Comparison of ENCODE assay signal across 9 mouse cellular contexts in genomic region chr19:23507256-23507851, GRCm38 (mm10). TPM values are rescaled to one million over a fixed set of nuclear protein-coding genes. Genes with fewer than 3 reads are reported as not detected.
DNase-seq lines count a peak whose midpoint lies in the region; ATAC-seq lines count a peak whose summit lies in the region.
"Had no signal": no experiment of that assay in that cellular context is flagged by ENCODE, and none has a peak within 500 bp of the region (broad histone marks: within the 10 kb centered on the region; RNA-seq: fewer than 3 reads in every experiment).

No protein-coding gene starts in this region.

- H3K27ac ChIP-seq in heart, embryonic 16.5 days (ENCODE audit: low read length), result no peak overlapping the region
- peak overlapping the region; percentile 77 for H3K27ac ChIP-seq in hindbrain, embryonic 13.5 days
- no peak overlapping the region for H3K27ac ChIP-seq in neural tube, embryonic 11.5 days (ENCODE audit: low read depth, low read length)

- H3K36me3 ChIP-seq in heart, embryonic 16.5 days (ENCODE audit: control insufficient read depth, insufficient read depth), result no peaks in the 10 kb centered on the region
- H3K36me3 ChIP-seq in hindbrain, embryonic 13.5 days, result no peaks in the 10 kb centered on the region
- H3K36me3 ChIP-seq in neural tube, embryonic 11.5 days (ENCODE audit: control insufficient read depth, insufficient read depth, low read length), result no peaks in the 10 kb centered on the region

- no peak overlapping the region for H3K4me3 ChIP-seq in heart, embryonic 16.5 days (ENCODE audit: low read length)
- no peak overlapping the region for H3K4me3 ChIP-seq in hindbrain, embryonic 13.5 days
- H3K4me3 ChIP-seq in neural tube, embryonic 11.5 days (ENCODE audit: low read depth, low read length), result no peak overlapping the region

- H3K4me1 ChIP-seq in heart, embryonic 16.5 days (ENCODE audit: control insufficient read depth, insufficient read depth, low read length), result 0 out of 2 replicates have a peak, but pooled peaks cover 2% of the 10 kb centered on the region
- H3K4me1 ChIP-seq in hindbrain, embryonic 13.5 days (replicated peaks), result peaks cover 13% of the 10 kb centered on the region
- no peaks in the 10 kb centered on the region for H3K4me1 ChIP-seq in neural tube, embryonic 11.5 days (ENCODE audit: control insufficient read depth, insufficient read depth, low read length)

- intact Hi-C loops in heart, postnatal 10 days (cut with DNase I), result no loop called here

- H3K9ac ChIP-seq in heart, embryonic 16.5 days (ENCODE audit: low read length), result peak overlapping the region; percentile 28; the same call in 1 of the 2 replicates
- peak overlapping the region; percentile 35; the same call in 1 of the 2 replicates for H3K9ac ChIP-seq in hindbrain, embryonic 13.5 days
- H3K9ac ChIP-seq in neural tube, embryonic 11.5 days (ENCODE audit: low read length), result 0 out of 2 replicates have a peak overlapping the region, but pooled peaks have one; percentile 7

- DNase-seq in heart, postnatal 10 days, result no peak
- DNase-seq in embryo, embryonic 9.5 days (ENCODE audit: extremely low spot score), result peak; percentile 15
- DNase-seq in neural tube, embryonic 11.5 days (ENCODE audit: low spot score), result peak; percentile 19
- DNase-seq in ovary, postnatal 36 days (ENCODE audit: low spot score), result no peak
- no peak for DNase-seq in thymus, postnatal 4 days
- DNase-seq: kidney, adult 8-10 months had no signal

- no peaks in the 10 kb centered on the region for H3K9me3 ChIP-seq in heart, embryonic 16.5 days (replicated peaks; ENCODE audit: control insufficient read depth, low read length)
- H3K9me3 ChIP-seq in hindbrain, embryonic 13.5 days, result no peaks in the 10 kb centered on the region
- no peaks in the 10 kb centered on the region for H3K9me3 ChIP-seq in neural tube, embryonic 11.5 days (ENCODE audit: control insufficient read depth, low read length)

- no peak for ATAC-seq in heart, embryonic 16.5 days (replicated peaks; ENCODE audit: extremely low read depth, insufficient read depth, low FRiP score)
- ATAC-seq in hindbrain, embryonic 13.5 days (ENCODE audit: low FRiP score), result peak; percentile 72
- no peak for ATAC-seq in neural tube, embryonic 11.5 days (ENCODE audit: insufficient read depth, low FRiP score, low TSS enrichment)
- no peak for ATAC-seq in inflammation-experienced regulatory T-cells, adult 6 months

- WGBS in heart, embryonic 16.5 days, result 21% methylated on average over 14 of the region's 14 CpGs
- 8% methylated on average over 14 of the region's 14 CpGs for WGBS in hindbrain, embryonic 13.5 days
- 14% methylated on average over 14 of the region's 14 CpGs for WGBS in neural tube, embryonic 11.5 days

- H3K4me2 ChIP-seq in heart, embryonic 16.5 days (ENCODE audit: low read depth, low read length), result peak overlapping the region; percentile 28
- peak overlapping the region; percentile 38 for H3K4me2 ChIP-seq in hindbrain, embryonic 13.5 days
- peak overlapping the region; percentile 21; the same call in 1 of the 2 replicates for H3K4me2 ChIP-seq in neural tube, embryonic 11.5 days (ENCODE audit: low read depth)

- H3K27me3 ChIP-seq in heart, embryonic 16.5 days (ENCODE audit: control insufficient read depth, insufficient read depth, low read length), result no peaks in the 10 kb centered on the region
- no peaks in the 10 kb centered on the region for H3K27me3 ChIP-seq in hindbrain, embryonic 13.5 days
- H3K27me3 ChIP-seq in neural tube, embryonic 11.5 days (ENCODE audit: control insufficient read depth, insufficient read depth, low read length), result no peaks in the 10 kb centered on the region

RNA-seq across cellular contexts. Expression of gene Mamdc2, which starts 59.1 kb away (rescaled TPM):
- polyA plus RNA-seq in heart, embryonic 16.5 days (2015; fragmentation: Nextera tagmentation; extraction: Ambion mirVana), result 1.6 and 1.8 TPM in 2 replicates
- 1 to 10 TPM; 3.8 to 4.4 TPM for total RNA-seq in heart, postnatal 10 days (2021)
- polyA plus RNA-seq in hindbrain, embryonic 13.5 days (2015; fragmentation: Nextera tagmentation; extraction: Ambion mirVana), result 0.99 and 1.4 TPM in 2 replicates
- 2.0 and 3.0 TPM in 2 replicates for polyA plus RNA-seq in neural tube, embryonic 11.5 days (2014; fragmentation: Nextera tagmentation; extraction: Ambion mirVana)
- not detected for polyA plus RNA-seq in inflammation-experienced regulatory T-cells, adult 6 months (2017; shearing (Covaris generic))

Comparison
In these comparisons a context has a peak if more than half of its experiments do, and no peak if none do; other contexts are left out.
1. DNase-seq: peak in embryo, embryonic 9.5 days (single experiment) and neural tube, embryonic 11.5 days (single experiment); none in heart, postnatal 10 days (0 of 2), ovary, postnatal 36 days (single experiment) and thymus, postnatal 4 days (single experiment).
2. Peak in every context shown above with its lines, with median percentiles within 50 percentile points of each other: H3K4me2 ChIP-seq and H3K9ac ChIP-seq.